In genomic region chr2:30985111-30986020, GRCm38 (mm10) we compare ENCODE assay signal across 8 mouse cellular contexts. TPM values are rescaled to one million over a fixed set of nuclear protein-coding genes. Genes with fewer than 3 reads are reported as not detected.
DNase-seq lines count a peak whose midpoint lies in the region; ATAC-seq lines count a peak whose summit lies in the region.

No protein-coding gene starts in this region.

- peaks cover 16% of the 10 kb centered on the region for H3K4me1 ChIP-seq in intestine, embryonic 14.5 days (replicated peaks; ENCODE audit: control insufficient read depth, insufficient read depth, low read length)
- peaks cover 25% of the 10 kb centered on the region for H3K4me1 ChIP-seq in liver, embryonic 16.5 days (ENCODE audit: control insufficient read depth, low read depth, low read length)

- H3K27me3 ChIP-seq in intestine, embryonic 14.5 days (replicated peaks; ENCODE audit: control insufficient read depth, insufficient read depth, low read length) = no peaks in the 10 kb centered on the region
- H3K27me3 ChIP-seq in liver, embryonic 16.5 days (ENCODE audit: control insufficient read depth, insufficient read depth, low read depth, low read length) = no peaks in the 10 kb centered on the region

- H3K4me2 ChIP-seq in intestine, embryonic 14.5 days (ENCODE audit: low read length) = peak overlapping the region; percentile 18
- peak overlapping the region; percentile 31 for H3K4me2 ChIP-seq in liver, embryonic 16.5 days (ENCODE audit: low read depth, low read length)

- peak; percentile 41 for DNase-seq in cerebellum, adult 9-10 months
- no peak for DNase-seq in cerebellum, adult 8-10 months
- peak; percentile 85 for DNase-seq in A20 (ENCODE audit: low read depth, low spot score)
- peak; percentile 91 to 92 for DNase-seq in adrenal gland, postnatal 36 days
- DNase-seq in intestine, embryonic 14.5 days (ENCODE audit: low spot score) = peak; percentile 79
- DNase-seq in testis, postnatal 10 days (ENCODE audit: low spot score) = peak; percentile 70
- DNase-seq in layer of hippocampus, adult 11-12 months (ENCODE audit: low spot score) = no peak

- H3K9ac ChIP-seq in intestine, embryonic 14.5 days (ENCODE audit: low read length) = no peak overlapping the region
- H3K9ac ChIP-seq in liver, embryonic 16.5 days (ENCODE audit: low read depth, low read length) = no peak overlapping the region

- peak; percentile 9; the same call in 1 of the 2 replicates for ATAC-seq in intestine, embryonic 14.5 days (replicated peaks; ENCODE audit: low FRiP score, low TSS enrichment, low read depth)
- ATAC-seq in liver, embryonic 16.5 days (ENCODE audit: low read depth) = no peak

- 22% methylated on average over 17 of the region's 17 CpGs for WGBS in intestine, embryonic 14.5 days
- WGBS in liver, embryonic 16.5 days (ENCODE audit: insufficient replicate concordance) = 29% methylated on average over 17 of the region's 17 CpGs

- H3K9me3 ChIP-seq in intestine, embryonic 14.5 days (ENCODE audit: control insufficient read depth, low read length) = no peaks in the 10 kb centered on the region
- no peaks in the 10 kb centered on the region for H3K9me3 ChIP-seq in liver, embryonic 16.5 days (replicated peaks; ENCODE audit: control insufficient read depth, low read length)

- H3K36me3 ChIP-seq in intestine, embryonic 14.5 days (ENCODE audit: control insufficient read depth, insufficient read depth, low read length) = no peaks in the 10 kb centered on the region
- H3K36me3 ChIP-seq in liver, embryonic 16.5 days (ENCODE audit: control insufficient read depth, insufficient read depth) = no peaks in the 10 kb centered on the region

- peak overlapping the region; percentile 34 for H3K27ac ChIP-seq in intestine, embryonic 14.5 days (ENCODE audit: low read depth)
- no peak overlapping the region for H3K27ac ChIP-seq in liver, embryonic 16.5 days (ENCODE audit: low read length)

- H3K4me3 ChIP-seq in intestine, embryonic 14.5 days (ENCODE audit: low read depth, low read length) = no peak overlapping the region
- peak overlapping the region; percentile 20 for H3K4me3 ChIP-seq in liver, embryonic 16.5 days (ENCODE audit: low read depth, low read length)

RNA-seq across cellular contexts. Expression of gene Usp20, which starts 3.3 kb away (rescaled TPM):
- total RNA-seq in adrenal gland, postnatal 36 days (2021) = 10 to 100 TPM; 23.3 to 30.9 TPM
- polyA plus RNA-seq in intestine, embryonic 14.5 days (2014; fragmentation: Nextera tagmentation; extraction: Ambion mirVana) = 11.1 and 15.4 TPM in 2 replicates
- polyA plus RNA-seq in liver, embryonic 16.5 days (2015; fragmentation: Nextera tagmentation; extraction: Ambion mirVana) = 4.9 and 5.8 TPM in 2 replicates

RNA-seq across cellular contexts. Expression of gene BC005624, which starts 3.4 kb away (rescaled TPM):
- total RNA-seq in adrenal gland, postnatal 36 days (2021) = 10 to 100 TPM; 38.9 to 42.8 TPM
- polyA plus RNA-seq in intestine, embryonic 14.5 days (2014; fragmentation: Nextera tagmentation; extraction: Ambion mirVana) = 45.3 and 51.6 TPM in 2 replicates
- polyA plus RNA-seq in liver, embryonic 16.5 days (2015; fragmentation: Nextera tagmentation; extraction: Ambion mirVana) = 23.1 and 24.0 TPM in 2 replicates

RNA-seq across cellular contexts. Expression of gene Tor1a, which starts 17.6 kb away (rescaled TPM):
- 10 to 100 TPM; 32.5 to 41.6 TPM for total RNA-seq in adrenal gland, postnatal 36 days (2021)
- polyA plus RNA-seq in intestine, embryonic 14.5 days (2014; fragmentation: Nextera tagmentation; extraction: Ambion mirVana) = 69.4 and 69.6 TPM in 2 replicates
- polyA plus RNA-seq in liver, embryonic 16.5 days (2015; fragmentation: Nextera tagmentation; extraction: Ambion mirVana) = 36.0 and 36.3 TPM in 2 replicates

RNA-seq across cellular contexts. Expression of gene Tor1b, which starts 32.6 kb away (rescaled TPM):
- 10 to 100 TPM; 53.0 to 53.3 TPM for total RNA-seq in adrenal gland, postnatal 36 days (2021)
- polyA plus RNA-seq in intestine, embryonic 14.5 days (2014; fragmentation: Nextera tagmentation; extraction: Ambion mirVana) = 29.1 and 32.0 TPM in 2 replicates
- polyA plus RNA-seq in liver, embryonic 16.5 days (2015; fragmentation: Nextera tagmentation; extraction: Ambion mirVana) = 15.8 and 15.9 TPM in 2 replicates

RNA-seq across cellular contexts. Expression of gene Ptges, which starts 55.7 kb away (rescaled TPM):
- total RNA-seq in adrenal gland, postnatal 36 days (2021) = 10 to 100 TPM; 22.4 to 34.9 TPM
- 3.7 and 4.5 TPM in 2 replicates for polyA plus RNA-seq in intestine, embryonic 14.5 days (2014; fragmentation: Nextera tagmentation; extraction: Ambion mirVana)
- polyA plus RNA-seq in liver, embryonic 16.5 days (2015; fragmentation: Nextera tagmentation; extraction: Ambion mirVana) = 0.35 and 0.37 TPM in 2 replicates

Comparison
In these comparisons a context has a peak if more than half of its experiments do, and no peak if none do; other contexts are left out.
1. DNase-seq: peak in cerebellum, adult 9-10 months (single experiment), A20 (single experiment), adrenal gland, postnatal 36 days (2 of 2), intestine, embryonic 14.5 days (single experiment) and testis, postnatal 10 days (single experiment); none in cerebellum, adult 8-10 months (single experiment) and layer of hippocampus, adult 11-12 months (single experiment).